Mouse (Mus musculus) erythroblast, embryonic 14.5 days (primary cell): ENCODE measurements around the gene Vamp9.

Source experiments
- GATA1 ChIP-seq: IDR thresholded peaks from 2 replicates; pipeline ENCODE4 v1.6.1; 2012; ENCODE audit warnings: low read length, inconsistent platforms, mixed read lengths
- TAL1 ChIP-seq: IDR thresholded peaks from 3 replicates; pipeline ENCODE4 v1.6.1; 2012; ENCODE audit warnings: low read length, inconsistent platforms, mixed read lengths

DNA sequence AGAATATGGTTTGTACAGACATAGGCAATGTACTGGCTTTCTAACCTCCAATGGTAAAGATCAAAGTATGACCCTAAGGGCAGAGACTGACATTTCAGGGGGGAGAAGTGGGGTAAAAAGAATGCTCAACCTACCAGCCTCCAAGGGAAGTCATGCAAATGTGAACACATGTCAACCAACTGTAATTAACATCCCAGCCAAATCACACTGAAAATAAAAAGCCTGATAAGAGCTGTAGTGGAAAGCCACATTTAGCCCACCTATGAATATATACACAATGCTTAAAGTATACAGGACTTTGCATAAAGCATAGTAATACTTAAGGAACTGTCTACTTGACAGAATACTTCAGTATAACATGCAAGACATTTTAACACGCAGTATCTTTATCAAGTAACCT is 69.7 kb downstream of the Vamp9 start:
- TF ChIP-seq GATA1 (no peak), TAL1 (no peak)
